Mouse (Mus musculus): ENCODE measurements around the gene Bbs7. TPM values are rescaled to one million over a fixed set of nuclear protein-coding genes. Genes with fewer than 3 reads are reported as not detected.
A peak's percentile ranks its signal among the peaks of the same experiment; 100 is the strongest.
"Not testable (repeated sequence)": the region's sequence is repeated elsewhere in the genome, so short reads cannot be mapped to it uniquely, and the experiment has no call there.

Gene Bbs7
- polyA plus RNA-seq, 1 experiment from 2014 or later = 16.6 TPM

- Histone ChIP-seq H3K9me3 (replicated peaks; ENCODE audit: control insufficient read depth, low read length) (no peaks in the 10 kb centered on the region), H3K4me3 (ENCODE audit: low read depth, low read length) (no peak overlapping the region), H3K27me3 (replicated peaks; ENCODE audit: control insufficient read depth, insufficient read depth, low read length) (no peaks in the 10 kb centered on the region), H3K4me2 (ENCODE audit: low read length) (peak overlapping the region; percentile 63), H3K9ac (ENCODE audit: low read length) (no peak overlapping the region), H3K27ac (ENCODE audit: low read depth, low read length) (no peak overlapping the region), H3K4me1 (ENCODE audit: control insufficient read depth, insufficient read depth, low read length) (peaks cover 3% of the 10 kb centered on the region; the same call in 1 of the 2 replicates), H3K36me3 (ENCODE audit: control insufficient read depth, insufficient read depth, low read length) (no peaks in the 10 kb centered on the region)
- ATAC-seq (no peak), DNase-seq (ENCODE audit: low spot score) (peak; percentile 3)
- 60% methylated on average over 5 of the region's 5 CpGs for WGBS
Measured at GRCm38 (mm10) chr3:36613908-36614255, 605 bp upstream of the Bbs7 start.

GRCm38 (mm10) chr3:36612687-36613086 lies 590 bp downstream of the Bbs7 start:
- no peaks in the 10 kb centered on the region for H3K27me3 ChIP-seq (replicated peaks; ENCODE audit: control insufficient read depth, insufficient read depth, low read length)
- no peaks in the 10 kb centered on the region for H3K36me3 ChIP-seq (ENCODE audit: control insufficient read depth, insufficient read depth, low read length)
- H3K4me2 ChIP-seq (ENCODE audit: low read length) = peak overlapping the region; percentile 63
- peak overlapping the region; percentile 86 for H3K9ac ChIP-seq (ENCODE audit: low read length)
- peak overlapping the region; percentile 52; the same call in 1 of the 2 replicates for H3K27ac ChIP-seq (ENCODE audit: low read depth, low read length)
- ATAC-seq (peak; percentile 24), DNase-seq (ENCODE audit: low spot score) (peak; percentile 35)
- 0% methylated on average over 6 of the region's 6 CpGs for WGBS
- H3K9me3 ChIP-seq (replicated peaks; ENCODE audit: control insufficient read depth, low read length) = no peaks in the 10 kb centered on the region
- H3K4me1 ChIP-seq (ENCODE audit: control insufficient read depth, insufficient read depth, low read length) = peaks cover 3% of the 10 kb centered on the region; the same call in 1 of the 2 replicates
- H3K4me3 ChIP-seq (ENCODE audit: low read depth, low read length) = peak overlapping the region; percentile 64

GRCm38 (mm10) chr3:36605894-36606783 lies 7.1 kb downstream of the Bbs7 start:
- H3K9me3 ChIP-seq (replicated peaks; ENCODE audit: control insufficient read depth, low read length) = no peaks in the 10 kb centered on the region
- DNase-seq (ENCODE audit: low spot score) = no peak
- H3K36me3 ChIP-seq (ENCODE audit: control insufficient read depth, insufficient read depth, low read length) = peaks cover 8% of the 10 kb centered on the region; the same call in 1 of the 2 replicates
- no peak overlapping the region for H3K27ac ChIP-seq (ENCODE audit: low read depth, low read length)
- no peak overlapping the region for H3K4me3 ChIP-seq (ENCODE audit: low read depth, low read length)
- WGBS = 86% methylated on average over 7 of the region's 7 CpGs
- no peak overlapping the region for H3K4me2 ChIP-seq (ENCODE audit: low read length)
- no peaks in the 10 kb centered on the region for H3K27me3 ChIP-seq (replicated peaks; ENCODE audit: control insufficient read depth, insufficient read depth, low read length)
- ATAC-seq = no peak
- no peaks in the 10 kb centered on the region for H3K4me1 ChIP-seq (ENCODE audit: control insufficient read depth, insufficient read depth, low read length)
- H3K9ac ChIP-seq (ENCODE audit: low read length) = no peak overlapping the region

GRCm38 (mm10) chr3:36599773-36600172 lies 13.5 kb downstream of the Bbs7 start:
- H3K9ac ChIP-seq (ENCODE audit: low read length); H3K9me3 ChIP-seq (replicated peaks; ENCODE audit: control insufficient read depth, low read length); H3K4me2 ChIP-seq (ENCODE audit: low read length); DNase-seq (ENCODE audit: low spot score); H3K4me1 ChIP-seq (ENCODE audit: control insufficient read depth, insufficient read depth, low read length); H3K27me3 ChIP-seq (replicated peaks; ENCODE audit: control insufficient read depth, insufficient read depth, low read length); ATAC-seq; H3K36me3 ChIP-seq (ENCODE audit: control insufficient read depth, insufficient read depth, low read length); H3K4me3 ChIP-seq (ENCODE audit: low read depth, low read length); H3K27ac ChIP-seq (ENCODE audit: low read depth, low read length): not testable (repeated sequence)
- 90% methylated on average over 8 of the region's 9 CpGs for WGBS

GRCm38 (mm10) chr3:36598811-36599210 lies 14.5 kb downstream of the Bbs7 start:
- no peak overlapping the region for H3K4me2 ChIP-seq (ENCODE audit: low read length)
- no peak overlapping the region for H3K9ac ChIP-seq (ENCODE audit: low read length)
- ATAC-seq = no peak
- H3K4me3 ChIP-seq (ENCODE audit: low read depth, low read length) = no peak overlapping the region
- H3K27me3 ChIP-seq (replicated peaks; ENCODE audit: control insufficient read depth, insufficient read depth, low read length) = no peaks in the 10 kb centered on the region
- no peak overlapping the region for H3K27ac ChIP-seq (ENCODE audit: low read depth, low read length)
- H3K9me3 ChIP-seq (replicated peaks; ENCODE audit: control insufficient read depth, low read length) = no peaks in the 10 kb centered on the region
- H3K36me3 ChIP-seq (ENCODE audit: control insufficient read depth, insufficient read depth, low read length) = peaks cover 11% of the 10 kb centered on the region
- no peak for DNase-seq (ENCODE audit: low spot score)
- H3K4me1 ChIP-seq (ENCODE audit: control insufficient read depth, insufficient read depth, low read length) = no peaks in the 10 kb centered on the region
- WGBS = 72% methylated on average over 3 of the region's 3 CpGs

GRCm38 (mm10) chr3:36571827-36572378 lies 41.4 kb downstream of the Bbs7 start, which contains the start of gene Ccna2:
Ccna2 (minus strand) TSS chr3:36572150.
- under 1% methylated on average over 58 of the region's 60 CpGs for WGBS
- peaks cover 12% of the 10 kb centered on the region for H3K4me1 ChIP-seq (ENCODE audit: control insufficient read depth, insufficient read depth, low read length)

GRCm38 (mm10) chr3:36571361-36571826 lies 41.9 kb downstream of the Bbs7 start:
- H3K27ac ChIP-seq (ENCODE audit: low read depth, low read length) = peak overlapping the region; percentile 87; the same call in 1 of the 2 replicates
- ATAC-seq = peak; percentile 27
- peak; percentile 32 for DNase-seq (ENCODE audit: low spot score)
- no peaks in the 10 kb centered on the region for H3K27me3 ChIP-seq (replicated peaks; ENCODE audit: control insufficient read depth, insufficient read depth, low read length)
- peak overlapping the region; percentile 78 for H3K9ac ChIP-seq (ENCODE audit: low read length)
- peaks cover 45% of the 10 kb centered on the region for H3K36me3 ChIP-seq (ENCODE audit: control insufficient read depth, insufficient read depth, low read length)
- no peaks in the 10 kb centered on the region for H3K9me3 ChIP-seq (replicated peaks; ENCODE audit: control insufficient read depth, low read length)
- peak overlapping the region; percentile 91 for H3K4me2 ChIP-seq (ENCODE audit: low read length)
- 0% methylated on average over 45 of the region's 46 CpGs for WGBS
- peak overlapping the region; percentile 80 for H3K4me3 ChIP-seq (ENCODE audit: low read depth, low read length)
- H3K4me1 ChIP-seq (ENCODE audit: control insufficient read depth, insufficient read depth, low read length) = peaks cover 12% of the 10 kb centered on the region

More at GRCm38 (mm10) chr3:36571827-36572378, 41.4 kb downstream of the Bbs7 start, which contains the start of gene Ccna2:
- Histone ChIP-seq H3K9me3 (replicated peaks; ENCODE audit: control insufficient read depth, low read length) (no peaks in the 10 kb centered on the region), H3K27me3 (replicated peaks; ENCODE audit: control insufficient read depth, insufficient read depth, low read length) (no peaks in the 10 kb centered on the region), H3K27ac (ENCODE audit: low read depth, low read length) (peak within 1 kb of the TSS; percentile 87), H3K9ac (ENCODE audit: low read length) (peak within 1 kb of the TSS; percentile 78), H3K4me3 (ENCODE audit: low read depth, low read length) (peak within 1 kb of the TSS; percentile 80), H3K36me3 (ENCODE audit: control insufficient read depth, insufficient read depth, low read length) (peaks cover 40% of the 10 kb centered on the region), H3K4me2 (ENCODE audit: low read length) (peak within 1 kb of the TSS; percentile 91)
- DNase-seq (ENCODE audit: low spot score) = peak; percentile 98
- peak; percentile 100 for ATAC-seq

- no peak overlapping the region for H3K27ac ChIP-seq (ENCODE audit: low read depth, low read length)
- peak overlapping the region; percentile 91 for H3K4me2 ChIP-seq (ENCODE audit: low read length)
- no peaks in the 10 kb centered on the region for H3K27me3 ChIP-seq (replicated peaks; ENCODE audit: control insufficient read depth, insufficient read depth, low read length)
- 87% methylated on average over 5 of the region's 5 CpGs for WGBS
- H3K36me3 ChIP-seq (ENCODE audit: control insufficient read depth, insufficient read depth, low read length) = peaks cover 53% of the 10 kb centered on the region
- ATAC-seq (no peak), DNase-seq (ENCODE audit: low spot score) (no peak)
- H3K4me1 ChIP-seq (ENCODE audit: control insufficient read depth, insufficient read depth, low read length) = peaks cover 12% of the 10 kb centered on the region
- peak overlapping the region; percentile 80 for H3K4me3 ChIP-seq (ENCODE audit: low read depth, low read length)
- H3K9ac ChIP-seq (ENCODE audit: low read length) = peak overlapping the region; percentile 78; the same call in 1 of the 2 replicates
- no peaks in the 10 kb centered on the region for H3K9me3 ChIP-seq (replicated peaks; ENCODE audit: control insufficient read depth, low read length)
Measured at GRCm38 (mm10) chr3:36569836-36570235, 43.4 kb downstream of the Bbs7 start.

Data from forebrain, embryonic 14.5 days (tissue).